Mouse (Mus musculus) hindbrain, postnatal 0 days (tissue): Measurements from ENCODE around the gene Pcsk1n. TPM values are rescaled to one million over a fixed set of nuclear protein-coding genes. Genes with fewer than 3 reads are reported as not detected.

Experiments
- ATAC-seq: fragments of 200-750 bp; cut with Nextera tagmentation; 2 replicates; pipeline ENCODE4 v1.8.0; 2017; ENCODE audit warnings: mild to moderate bottlenecking, moderate TSS enrichment, moderate library complexity
- DNase-seq: peaks from one replicate; pipeline ENCODE4 v3.0.0-alpha.2; 2015; ENCODE audit warnings: low spot score
- H3K27ac ChIP-seq: fragments of 300-500 bp; sonication (generic); 2 replicates; pipeline ENCODE4 v1.5.1; 2014; ENCODE audit warnings: mild to moderate bottlenecking
- H3K27me3 ChIP-seq: fragments of 300-500 bp; sonication (generic); 2 replicates; pipeline ENCODE4 v1.6.1; 2014; ENCODE audit warnings: low read length, mixed read lengths; ENCODE audit not compliant: insufficient read depth
- H3K36me3 ChIP-seq: fragments of 300-500 bp; sonication (generic); 2 replicates; pipeline ENCODE4 v1.6.1; 2014; ENCODE audit warnings: low read length, mixed read lengths; ENCODE audit not compliant: insufficient read depth
- H3K4me1 ChIP-seq: fragments of 300-500 bp; sonication (generic); 2 replicates; pipeline ENCODE4 v1.6.1; 2014; ENCODE audit warnings: antibody characterized with exemption, low read length, mixed read lengths; ENCODE audit not compliant: insufficient read depth
- H3K4me2 ChIP-seq: fragments of 300-500 bp; sonication (generic); 2 replicates; pipeline ENCODE4 v1.6.1; 2014; ENCODE audit warnings: low read depth, mild to moderate bottlenecking, low read length, moderate library complexity, mixed read lengths
- H3K4me3 ChIP-seq: fragments of 300-500 bp; sonication (generic); 2 replicates; pipeline ENCODE4 v1.5.1; 2014; ENCODE audit warnings: low read length
- H3K9ac ChIP-seq: fragments of 300-500 bp; sonication (generic); replicated peaks from 2 replicates; pipeline ENCODE4 v1.6.1; 2014; ENCODE audit warnings: mild to moderate bottlenecking, low read length, moderate library complexity, mixed read lengths
- H3K9me3 ChIP-seq: fragments of 300-500 bp; sonication (generic); 2 replicates; pipeline ENCODE4 v1.6.1; 2016; ENCODE audit warnings: low read length, mixed read lengths
- CTCF ChIP-seq: IDR thresholded peaks from 2 replicates; pipeline ENCODE4 v1.5.1; 2016; ENCODE audit warnings: antibody characterized with exemption, control low read depth, low read depth
- WGBS: fragments of 180-500 bp; shearing (Covaris S2); extraction: QIAGEN DNeasy Blood & Tissue Kit; methylation state at CpG from one replicate; pipeline ENCODE4 v1.1.7; 2014; 5-methylcytosine and 5-hydroxymethylcytosine counted together
- polyA plus RNA-seq: library from polyadenylated mRNA; unstranded; fragments of >200 nt; fragmentation: Nextera tagmentation; extraction: Ambion mirVana; gene quantifications from 2 replicates; pipeline ENCODE4 v1.2.1, GENCODE M21; 2015
- total RNA-seq: library from RNA; depleted of rRNA; stranded (reverse); fragments of >200 nt; gene quantifications from 2 replicates; pipeline ENCODE4 v1.2.3, GENCODE M21; 2014; rRNA removed

The Pcsk1n gene
- total and polyA plus RNA-seq, 2 experiments from 2014 or later, result 124 to 465 TPM

- H3K9me3 ChIP-seq, result no peaks in the 10 kb centered on the region
- no peak overlapping the region for H3K27ac ChIP-seq
- WGBS, result 86% methylated on average over 4 of the region's 4 CpGs
- no peaks in the 10 kb centered on the region for H3K36me3 ChIP-seq
- H3K4me3 ChIP-seq, result no peak overlapping the region
- no peaks in the 10 kb centered on the region for H3K4me1 ChIP-seq
- DNase-seq (no peak), ATAC-seq (no peak)
- no peak for TF ChIP-seq CTCF
- no peak overlapping the region for H3K4me2 ChIP-seq
- H3K27me3 ChIP-seq, result no peaks in the 10 kb centered on the region
- H3K9ac ChIP-seq, result no peak overlapping the region
Measured at GRCm38 (mm10) chrX:7966161-7966560, 46.5 kb downstream of the Pcsk1n start.

- no peaks in the 10 kb centered on the region for H3K27me3 ChIP-seq
- H3K4me3 ChIP-seq, result no peak overlapping the region
- ATAC-seq, result no peak
- H3K4me1 ChIP-seq, result no peaks in the 10 kb centered on the region
- H3K9ac ChIP-seq, result no peak overlapping the region
- no peaks in the 10 kb centered on the region for H3K36me3 ChIP-seq
- no peak for DNase-seq
- WGBS, result 85% methylated on average over 7 of the region's 9 CpGs
- no peak for TF ChIP-seq CTCF
- no peaks in the 10 kb centered on the region for H3K9me3 ChIP-seq
- H3K27ac ChIP-seq, result no peak overlapping the region
- H3K4me2 ChIP-seq, result no peak overlapping the region
Measured at GRCm38 (mm10) chrX:7967596-7968201, 48.1 kb downstream of the Pcsk1n start.

DNA sequence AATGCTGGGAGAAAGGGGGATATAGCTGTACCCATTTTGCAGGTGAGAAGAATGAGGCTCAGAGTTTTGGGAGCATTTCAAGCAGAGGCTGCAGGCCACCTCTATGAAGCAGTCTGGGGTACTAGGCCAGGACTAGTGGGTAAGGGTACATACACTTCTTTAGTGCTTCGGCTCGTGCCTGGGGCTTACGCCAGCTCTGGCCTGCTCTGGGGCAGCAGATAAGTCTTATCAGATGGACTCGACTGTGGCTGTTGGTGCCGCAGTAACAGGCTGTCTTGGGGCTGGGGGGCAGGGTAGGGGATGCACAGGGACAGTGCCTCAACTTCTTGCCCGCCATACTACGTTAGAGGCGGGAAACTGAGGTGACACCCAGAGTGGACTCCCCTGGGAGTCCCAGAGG is 48.6 kb downstream of the Pcsk1n start:
- TF ChIP-seq CTCF, result no peak
- Histone ChIP-seq H3K9ac (no peak overlapping the region), H3K9me3 (no peaks in the 10 kb centered on the region), H3K27me3 (no peaks in the 10 kb centered on the region), H3K27ac (no peak overlapping the region), H3K4me2 (no peak overlapping the region), H3K4me1 (no peaks in the 10 kb centered on the region), H3K4me3 (no peak overlapping the region), H3K36me3 (no peaks in the 10 kb centered on the region)
- ATAC-seq (no peak), DNase-seq (no peak)
- WGBS, result 90% methylated on average over 8 of the region's 8 CpGs

- 86% methylated on average over 3 of the region's 3 CpGs for WGBS
- Histone ChIP-seq H3K27me3 (no peaks in the 10 kb centered on the region), H3K4me2 (no peak overlapping the region), H3K4me3 (no peak overlapping the region), H3K4me1 (no peaks in the 10 kb centered on the region), H3K27ac (no peak overlapping the region), H3K9ac (no peak overlapping the region), H3K36me3 (no peaks in the 10 kb centered on the region), H3K9me3 (no peaks in the 10 kb centered on the region)
- ATAC-seq, result no peak
- DNase-seq, result no peak
- no peak for TF ChIP-seq CTCF
Measured at GRCm38 (mm10) chrX:7968899-7969298, 49.3 kb downstream of the Pcsk1n start.

- no peak overlapping the region for H3K4me3 ChIP-seq
- no peak overlapping the region for H3K4me2 ChIP-seq
- no peak overlapping the region for H3K27ac ChIP-seq
- TF ChIP-seq CTCF, result no peak
- H3K9me3 ChIP-seq, result no peaks in the 10 kb centered on the region
- no peak overlapping the region for H3K9ac ChIP-seq
- DNase-seq, result no peak
- H3K27me3 ChIP-seq, result no peaks in the 10 kb centered on the region
- WGBS, result 69% methylated on average over 4 of the region's 4 CpGs
- H3K4me1 ChIP-seq, result no peaks in the 10 kb centered on the region
- ATAC-seq, result no peak
- no peaks in the 10 kb centered on the region for H3K36me3 ChIP-seq
Measured at GRCm38 (mm10) chrX:7971292-7971691, 51.7 kb downstream of the Pcsk1n start.

Other genes with a start within 250 kb of the Pcsk1n start
- gene Plp2, start 248.4 kb upstream of the Pcsk1n start, total RNA-seq, result 12.9 and 27.7 TPM in 2 replicates
- gene Plp2, start 248.4 kb upstream of the Pcsk1n start, polyA plus RNA-seq, result 25.2 and 26.5 TPM in 2 replicates
- 4.2 TPM in 1 of 2 replicates, not detected in the other for gene Magix, start 238.6 kb upstream of the Pcsk1n start, total RNA-seq
- 0.18 and 0.29 TPM in 2 replicates for gene Magix, start 238.6 kb upstream of the Pcsk1n start, polyA plus RNA-seq
- 11.0 and 12.0 TPM in 2 replicates for gene Gpkow, start 222.7 kb upstream of the Pcsk1n start, total RNA-seq
- 38.4 and 38.8 TPM in 2 replicates for gene Gpkow, start 222.7 kb upstream of the Pcsk1n start, polyA plus RNA-seq
- 33.2 and 40.6 TPM in 2 replicates for gene Wdr45, start 205.5 kb upstream of the Pcsk1n start, total RNA-seq
- gene Wdr45, start 205.5 kb upstream of the Pcsk1n start, polyA plus RNA-seq, result 34.0 and 36.4 TPM in 2 replicates
- gene Gm45208, start 197.6 kb upstream of the Pcsk1n start, total RNA-seq, result not detected in 2 replicates
- 0.66 and 1.2 TPM in 2 replicates for gene Gm45208, start 197.6 kb upstream of the Pcsk1n start, polyA plus RNA-seq
- gene Praf2, start 191.4 kb upstream of the Pcsk1n start, total RNA-seq, result 134 and 137 TPM in 2 replicates
- gene Praf2, start 191.4 kb upstream of the Pcsk1n start, polyA plus RNA-seq, result 129 and 134 TPM in 2 replicates
- gene Ccdc120, start 168.9 kb upstream of the Pcsk1n start, total RNA-seq, result 183 and 387 TPM in 2 replicates
- 47.6 and 53.3 TPM in 2 replicates for gene Ccdc120, start 168.9 kb upstream of the Pcsk1n start, polyA plus RNA-seq
- 27.8 and 36.1 TPM in 2 replicates for gene Tfe3, start 157.3 kb upstream of the Pcsk1n start, total RNA-seq
- gene Tfe3, start 157.3 kb upstream of the Pcsk1n start, polyA plus RNA-seq, result 21.4 and 21.5 TPM in 2 replicates
- 23.4 and 28.3 TPM in 2 replicates for gene Gripap1, start 130.1 kb upstream of the Pcsk1n start, total RNA-seq
- 61.1 and 62.8 TPM in 2 replicates for gene Gripap1, start 130.1 kb upstream of the Pcsk1n start, polyA plus RNA-seq
- gene Kcnd1, start 97.5 kb upstream of the Pcsk1n start, total RNA-seq, result 3.1 and 3.4 TPM in 2 replicates
- 4.1 and 5.9 TPM in 2 replicates for gene Kcnd1, start 97.5 kb upstream of the Pcsk1n start, polyA plus RNA-seq
- 64.9 and 75.8 TPM in 2 replicates for gene Otud5, start 78.5 kb upstream of the Pcsk1n start, total RNA-seq
- gene Otud5, start 78.5 kb upstream of the Pcsk1n start, polyA plus RNA-seq, result 36.8 and 37.3 TPM in 2 replicates
- gene Pim2, start 41.6 kb upstream of the Pcsk1n start, total RNA-seq, result 13.9 and 18.3 TPM in 2 replicates
- 20.8 and 22.3 TPM in 2 replicates for gene Pim2, start 41.6 kb upstream of the Pcsk1n start, polyA plus RNA-seq
- gene Slc35a2, start 35.8 kb upstream of the Pcsk1n start, total RNA-seq, result 38.0 and 61.0 TPM in 2 replicates
- 43.7 and 46.2 TPM in 2 replicates for gene Slc35a2, start 35.8 kb upstream of the Pcsk1n start, polyA plus RNA-seq
- 83.8 and 100 TPM in 2 replicates for gene Pqbp1, start 20.6 kb upstream of the Pcsk1n start, total RNA-seq
- gene Pqbp1, start 20.6 kb upstream of the Pcsk1n start, polyA plus RNA-seq, result 200 and 201 TPM in 2 replicates
- gene Timm17b, start 20.5 kb upstream of the Pcsk1n start, total RNA-seq, result 37.3 and 47.4 TPM in 2 replicates
- 125 and 133 TPM in 2 replicates for gene Timm17b, start 20.5 kb upstream of the Pcsk1n start, polyA plus RNA-seq
- not detected in 2 replicates for gene Gm10491, start 12.0 kb upstream of the Pcsk1n start, total RNA-seq
- not detected in 2 replicates for gene Gm10491, start 12.0 kb upstream of the Pcsk1n start, polyA plus RNA-seq
- gene Gm10490, start 10.3 kb upstream of the Pcsk1n start, total RNA-seq, result not detected in 2 replicates
- gene Gm10490, start 10.3 kb upstream of the Pcsk1n start, polyA plus RNA-seq, result not detected in 2 replicates
- not detected in 2 replicates for gene Eras, start 8.8 kb downstream of the Pcsk1n start, total RNA-seq
- not detected in 2 replicates for gene Eras, start 8.8 kb downstream of the Pcsk1n start, polyA plus RNA-seq
- 97.9 and 105 TPM in 2 replicates for gene Hdac6, start 28.1 kb downstream of the Pcsk1n start, total RNA-seq
- gene Hdac6, start 28.1 kb downstream of the Pcsk1n start, polyA plus RNA-seq, result 54.5 and 57.4 TPM in 2 replicates
- gene Gata1, start 58.2 kb downstream of the Pcsk1n start, total RNA-seq, result not detected in 2 replicates
- not detected in 2 replicates for gene Gata1, start 58.2 kb downstream of the Pcsk1n start, polyA plus RNA-seq
- gene Glod5, start 98.7 kb downstream of the Pcsk1n start, total RNA-seq, result 1.9 TPM in 1 of 2 replicates, not detected in the other
- 0.38 and 1.2 TPM in 2 replicates for gene Glod5, start 98.7 kb downstream of the Pcsk1n start, polyA plus RNA-seq
- 32.3 and 43.9 TPM in 2 replicates for gene Suv39h1, start 154.9 kb downstream of the Pcsk1n start, total RNA-seq
- 34.1 and 35.2 TPM in 2 replicates for gene Suv39h1, start 154.9 kb downstream of the Pcsk1n start, polyA plus RNA-seq
- 0.11 and 0.99 TPM in 2 replicates for gene Was, start 170.7 kb downstream of the Pcsk1n start, total RNA-seq
- 0.11 and 0.16 TPM in 2 replicates for gene Was, start 170.7 kb downstream of the Pcsk1n start, polyA plus RNA-seq
- gene Wdr13, start 213.1 kb downstream of the Pcsk1n start, total RNA-seq, result 377 and 393 TPM in 2 replicates
- gene Wdr13, start 213.1 kb downstream of the Pcsk1n start, polyA plus RNA-seq, result 53.9 and 55.1 TPM in 2 replicates
- 318 and 321 TPM in 2 replicates for gene Rbm3, start 226.1 kb downstream of the Pcsk1n start, total RNA-seq
- gene Rbm3, start 226.1 kb downstream of the Pcsk1n start, polyA plus RNA-seq, result 496 and 521 TPM in 2 replicates